Mouse (Mus musculus) heart, adult 2 months (tissue): ENCODE measurements around the gene Plekha6.

Experiments
- CTCF ChIP-seq: fragments of 200-600 bp; IDR thresholded peaks from 2 replicates; pipeline ENCODE4 v1.8.1; 2022; ENCODE audit warnings: antibody characterized with exemption, mild to moderate bottlenecking, moderate library complexity
- EP300 ChIP-seq: fragments of 200-500 bp; IDR thresholded peaks from 2 replicates; pipeline ENCODE4 v1.6.1; 2011; ENCODE audit warnings: low read depth, low read length, control low read depth; ENCODE audit not compliant: insufficient read depth
- POLR2A ChIP-seq: fragments of 200-500 bp; IDR thresholded peaks from 2 replicates; pipeline ENCODE4 v1.6.1; 2011; ENCODE audit warnings: mild to moderate bottlenecking, low read depth, low read length, control low read depth; ENCODE audit not compliant: insufficient read depth

- TF ChIP-seq POLR2A (no peak), EP300 (no peak), CTCF (no peak)
These were observed 159.3 kb downstream of the Plekha6 start for GRCm38 (mm10) chr1:133323333-133323732.
